Mouse (Mus musculus) brain, embryonic 14.5 days (tissue): ENCODE data around the gene Myo15b.

ENCODE experiments used
- CTCF ChIP-seq: fragments of 200-500 bp; IDR thresholded peaks from 2 replicates; pipeline ENCODE4 v1.5.1; 2012; ENCODE audit warnings: inconsistent platforms, mild to moderate bottlenecking, moderate library complexity, borderline replicate concordance; ENCODE audit not compliant: insufficient read depth, insufficient read length; ENCODE audit errors: extremely low read depth
- POLR2A ChIP-seq: fragments of 200-500 bp; IDR thresholded peaks from 2 replicates; pipeline ENCODE4 v1.6.1; 2012; ENCODE audit warnings: mild to moderate bottlenecking, inconsistent platforms, borderline replicate concordance; ENCODE audit not compliant: poor library complexity, insufficient read depth, insufficient read length, severe bottlenecking; ENCODE audit errors: extremely low read depth

GRCm38 (mm10) chr11:115916579-115916978 is 58.4 kb downstream of the Myo15b start:
- TF ChIP-seq CTCF (no peak), POLR2A (no peak)
